Comparison of ENCODE assay signal across 17 mouse cellular contexts in genomic region chr6:142551482-142551881, GRCm38 (mm10). TPM values are rescaled to one million over a fixed set of nuclear protein-coding genes. Genes with fewer than 3 reads are reported as not detected.
A peak's percentile ranks its signal among the peaks of the same experiment; 100 is the strongest.
DNase-seq lines count a peak whose midpoint lies in the region; ATAC-seq lines count a peak whose summit lies in the region.
"Had no signal": no experiment of that assay in that cellular context is flagged by ENCODE, and none has a peak within 500 bp of the region (broad histone marks: within the 10 kb centered on the region; RNA-seq: fewer than 3 reads in every experiment).

No protein-coding gene starts in this region.

- no peaks in the 10 kb centered on the region for H3K9me3 ChIP-seq in kidney, embryonic 16.5 days (ENCODE audit: low read length)
- H3K9me3 ChIP-seq in stomach, embryonic 15.5 days = no peaks in the 10 kb centered on the region
- H3K9me3 ChIP-seq: limb, embryonic 10.5 days; liver, embryonic 13.5 days; megakaryocyte, embryonic 14.5 days; neural tube, embryonic 13.5 days had no signal

- intact Hi-C loops in gastrocnemius, postnatal 36 days (cut with DNase I) = no loop called here

- H3K4me2 ChIP-seq in kidney, embryonic 16.5 days (replicated peaks; ENCODE audit: low read depth, low read length) = no peak overlapping the region
- no peak overlapping the region for H3K4me2 ChIP-seq in stomach, embryonic 15.5 days
- H3K4me2 ChIP-seq: liver, embryonic 13.5 days; neural tube, embryonic 13.5 days had no signal

- H3K27ac ChIP-seq in kidney, embryonic 16.5 days (ENCODE audit: low read length) = peak overlapping the region; percentile 77
- H3K27ac ChIP-seq in stomach, embryonic 15.5 days = peak overlapping the region; percentile 49; the same call in 1 of the 2 replicates
- H3K27ac ChIP-seq: limb, embryonic 10.5 days; liver, embryonic 13.5 days; neural tube, embryonic 13.5 days had no signal

- H3K4me1 ChIP-seq in kidney, embryonic 16.5 days (ENCODE audit: insufficient read depth, low read length) = peaks cover 14% of the 10 kb centered on the region
- peaks cover 6% of the 10 kb centered on the region; the same call in 1 of the 2 replicates for H3K4me1 ChIP-seq in stomach, embryonic 15.5 days
- H3K4me1 ChIP-seq: limb, embryonic 10.5 days; liver, embryonic 13.5 days; megakaryocyte, embryonic 14.5 days; neural tube, embryonic 13.5 days had no signal

- H3K36me3 ChIP-seq in kidney, embryonic 16.5 days (ENCODE audit: insufficient read depth, low read length) = no peaks in the 10 kb centered on the region
- no peaks in the 10 kb centered on the region for H3K36me3 ChIP-seq in stomach, embryonic 15.5 days
- H3K36me3 ChIP-seq: limb, embryonic 10.5 days; liver, embryonic 13.5 days; neural tube, embryonic 13.5 days had no signal

- peak; percentile 47 to 66 for DNase-seq in cerebellum, postnatal 14 days
- DNase-seq in kidney, adult 11 months = no peak
- DNase-seq in kidney, postnatal 25 days = peak; percentile 67 to 70
- no peak for DNase-seq in gastrocnemius, postnatal 36 days
- DNase-seq in spleen, adult 18-20 months = no peak
- DNase-seq: cerebellum, adult 18-20 months; forebrain, postnatal 0 days; gastrocnemius, postnatal 10 days; layer of hippocampus, adult 9-11 months; liver, embryonic 13.5 days had no signal

- 26% methylated on average over 4 of the region's 4 CpGs for WGBS in kidney, embryonic 16.5 days
- 36% methylated on average over 4 of the region's 4 CpGs for WGBS in stomach, embryonic 15.5 days

- ATAC-seq in cerebellum, adult (ENCODE audit: insufficient number of reproducible peaks, low FRiP score, low TSS enrichment) = no peak
- ATAC-seq in kidney, embryonic 16.5 days (ENCODE audit: low FRiP score, low TSS enrichment) = peak; percentile 73; the same call in 1 of the 2 replicates
- no peak for ATAC-seq in stomach, embryonic 15.5 days (ENCODE audit: insufficient read depth, low FRiP score, low read depth)
- ATAC-seq: forebrain, postnatal 0 days had no signal

- H3K9ac ChIP-seq in kidney, embryonic 16.5 days (replicated peaks; ENCODE audit: low read length) = no peak overlapping the region
- no peak overlapping the region for H3K9ac ChIP-seq in stomach, embryonic 15.5 days
- H3K9ac ChIP-seq: forebrain, postnatal 0 days; liver, embryonic 13.5 days; neural tube, embryonic 13.5 days had no signal

- no peak overlapping the region for H3K4me3 ChIP-seq in kidney, embryonic 16.5 days (ENCODE audit: low read length)
- no peak overlapping the region for H3K4me3 ChIP-seq in stomach, embryonic 15.5 days (replicated peaks)
- H3K4me3 ChIP-seq: limb, embryonic 10.5 days; liver, embryonic 13.5 days; megakaryocyte, embryonic 14.5 days; neural tube, embryonic 13.5 days had no signal

- no peaks in the 10 kb centered on the region for H3K27me3 ChIP-seq in kidney, embryonic 16.5 days (ENCODE audit: insufficient read depth, low read length)
- no peaks in the 10 kb centered on the region for H3K27me3 ChIP-seq in stomach, embryonic 15.5 days (replicated peaks)
- H3K27me3 ChIP-seq: liver, embryonic 13.5 days; neural tube, embryonic 13.5 days had no signal

RNA-seq across cellular contexts. Expression of gene Kcnj8, which starts 19.9 kb away (rescaled TPM):
- polyA plus RNA-seq in kidney, embryonic 16.5 days (2015; fragmentation: Nextera tagmentation; extraction: Ambion mirVana) = 25.2 and 29.4 TPM in 2 replicates
- polyA plus RNA-seq in stomach, embryonic 15.5 days (2015; fragmentation: Nextera tagmentation; extraction: Ambion mirVana) = 54.2 and 70.5 TPM in 2 replicates
- total RNA-seq in gastrocnemius, postnatal 36 days (2021) = 10 to 100 TPM in 1 of 2 experiments, 1 to 10 TPM in 1; 6.4 to 10.8 TPM
- polyA plus RNA-seq: C2C12 had no signal

RNA-seq across cellular contexts. Expression of gene Ldhb, which starts 43.7 kb away (rescaled TPM):
- 945 and 1,022 TPM in 2 replicates for polyA plus RNA-seq in kidney, embryonic 16.5 days (2015; fragmentation: Nextera tagmentation; extraction: Ambion mirVana)
- polyA plus RNA-seq in stomach, embryonic 15.5 days (2015; fragmentation: Nextera tagmentation; extraction: Ambion mirVana) = 138 and 149 TPM in 2 replicates
- 100 to 1,000 TPM; 236 to 395 TPM for total RNA-seq in gastrocnemius, postnatal 36 days (2021)

Comparison
In these comparisons a context has a peak if more than half of its experiments do, and no peak if none do; other contexts are left out.
1. DNase-seq: peak in cerebellum, postnatal 14 days (2 of 2) and kidney, postnatal 25 days (2 of 2); none in kidney, adult 11 months (single experiment), gastrocnemius, postnatal 36 days (0 of 2) and spleen, adult 18-20 months (0 of 2).